Mouse (Mus musculus) E14TG2a.4 (cell line): ENCODE results near the gene Nr5a2.

Experiments
- CTCF ChIP-seq: conservative IDR thresholded peaks from 2 replicates; pipeline ENCODE4 v1.5.1; 2014; ENCODE audit warnings: low read length
- POU5F1 ChIP-seq: IDR thresholded peaks from 2 replicates; pipeline ENCODE4 v1.6.1; 2014; ENCODE audit warnings: low read length, borderline replicate concordance

DNA sequence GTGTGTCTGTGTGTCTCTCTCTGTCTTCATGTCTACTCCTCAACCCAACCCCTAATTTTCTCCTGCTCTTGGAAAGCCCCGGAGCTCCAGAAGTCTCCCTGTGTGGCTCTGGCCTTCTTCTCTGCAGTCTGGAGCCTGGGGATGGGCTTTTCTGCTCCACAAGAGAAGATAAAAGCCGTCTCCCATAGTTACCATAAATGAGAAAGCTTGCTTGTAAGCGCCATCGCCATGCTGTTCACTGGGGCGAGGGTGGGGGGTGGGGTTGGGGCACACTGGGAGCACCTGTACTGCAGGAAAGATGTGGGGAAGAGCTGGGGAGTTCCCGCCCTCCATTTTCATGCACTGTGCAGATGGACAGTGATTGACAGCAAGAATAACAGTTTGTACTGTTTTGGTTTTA, 71.5 kb downstream of the Nr5a2 start:
- TF ChIP-seq CTCF (no peak), POU5F1 (no peak)
